Mouse (Mus musculus): Measurements from ENCODE around the gene Kidins220. TPM values are rescaled to one million over a fixed set of nuclear protein-coding genes. Genes with fewer than 3 reads are reported as not detected.

Gene Kidins220
- polyA plus RNA-seq, 1 experiment = 28.3 TPM

DNA sequence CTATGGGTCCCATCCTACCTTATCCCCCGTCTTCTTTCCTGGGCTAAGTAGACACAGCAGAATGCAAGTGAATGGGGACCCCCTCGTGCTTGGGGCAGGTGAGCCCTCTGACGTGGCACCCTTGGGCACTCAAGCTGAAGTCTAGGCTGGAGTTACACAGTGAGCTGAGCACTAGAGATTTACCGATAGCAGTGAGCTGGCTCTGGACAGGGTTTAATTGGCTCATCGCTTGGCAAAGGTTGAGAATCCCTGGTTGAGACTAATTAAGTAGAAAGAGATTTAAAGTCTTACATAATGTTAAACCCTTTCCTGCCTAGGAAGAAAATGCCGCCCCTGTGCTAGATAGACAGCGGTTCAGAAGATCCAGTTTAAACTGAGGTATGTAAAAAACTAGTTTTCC, 86.2 kb downstream of the Kidins220 start:
- no peak for TF ChIP-seq CTCF (IDR thresholded peaks at IDR 0.05; ENCODE audit: extremely low read depth, insufficient read length, insufficient replicate concordance, low read depth, low read length)
- no peak for TF ChIP-seq POLR2A (IDR thresholded peaks at IDR 0.05; ENCODE audit: low read depth, low read length)
- Histone ChIP-seq H3K36me3 (ENCODE audit: control insufficient read depth, insufficient read depth, low read length) (peaks cover 25% of the 10 kb centered on the region), H3K27me3 (ENCODE audit: control insufficient read depth, insufficient read depth, low read length) (no peaks in the 10 kb centered on the region), H3K27ac (ENCODE audit: insufficient read depth, low read depth, low read length) (no peak overlapping the region), H3K4me3 (ENCODE audit: low read depth, low read length) (no peak overlapping the region), H3K4me1 (ENCODE audit: control insufficient read depth, insufficient read depth, insufficient read length, low read length) (no peaks in the 10 kb centered on the region)
- WGBS = 90% methylated on average over 7 of the region's 7 CpGs

- TF ChIP-seq CTCF (IDR thresholded peaks at IDR 0.05; ENCODE audit: extremely low read depth, insufficient read length, insufficient replicate concordance, low read depth, low read length) = no peak
- TF ChIP-seq POLR2A (IDR thresholded peaks at IDR 0.05; ENCODE audit: low read depth, low read length) = no peak
- no peaks in the 10 kb centered on the region for H3K27me3 ChIP-seq (ENCODE audit: control insufficient read depth, insufficient read depth, low read length)
- H3K27ac ChIP-seq (ENCODE audit: insufficient read depth, low read depth, low read length) = no peak overlapping the region
- H3K4me1 ChIP-seq (ENCODE audit: control insufficient read depth, insufficient read depth, insufficient read length, low read length) = no peaks in the 10 kb centered on the region
- peaks cover 16% of the 10 kb centered on the region for H3K36me3 ChIP-seq (ENCODE audit: control insufficient read depth, insufficient read depth, low read length)
- 79% methylated on average over 6 of the region's 6 CpGs for WGBS
- H3K4me3 ChIP-seq (ENCODE audit: low read depth, low read length) = no peak overlapping the region
Observed at GRCm38 (mm10) chr12:25062264-25062663, 87.5 kb downstream of the Kidins220 start.

DNA sequence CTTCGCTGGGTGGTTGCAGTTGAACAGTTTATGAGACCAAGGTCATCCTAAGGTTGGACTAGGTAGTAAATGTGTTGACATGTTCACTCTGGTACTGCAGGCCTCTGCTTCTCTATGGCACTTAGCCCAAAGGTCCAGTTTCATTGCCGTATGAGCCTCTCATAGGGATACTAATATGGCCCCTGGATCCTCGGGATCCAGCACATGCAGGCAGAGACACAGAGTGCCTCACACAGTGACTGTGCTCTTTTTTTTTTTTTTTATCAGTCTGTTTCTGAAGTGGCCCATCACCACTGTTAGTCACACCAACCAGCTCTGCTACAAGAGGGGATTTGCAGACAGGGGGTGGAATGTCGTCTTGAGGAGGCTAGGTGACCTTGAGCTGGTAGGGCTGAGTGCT, 98.6 kb downstream of the Kidins220 start:
- Histone ChIP-seq H3K36me3 (ENCODE audit: control insufficient read depth, insufficient read depth, low read length) (no peaks in the 10 kb centered on the region), H3K4me1 (ENCODE audit: control insufficient read depth, insufficient read depth, insufficient read length, low read length) (no peaks in the 10 kb centered on the region), H3K27ac (ENCODE audit: insufficient read depth, low read depth, low read length) (no peak overlapping the region), H3K27me3 (ENCODE audit: control insufficient read depth, insufficient read depth, low read length) (no peaks in the 10 kb centered on the region), H3K4me3 (ENCODE audit: low read depth, low read length) (no peak overlapping the region)
- WGBS = 74% methylated on average over 4 of the region's 4 CpGs
- no peak for TF ChIP-seq POLR2A (IDR thresholded peaks at IDR 0.05; ENCODE audit: low read depth, low read length)
- no peak for TF ChIP-seq CTCF (IDR thresholded peaks at IDR 0.05; ENCODE audit: extremely low read depth, insufficient read length, insufficient replicate concordance, low read depth, low read length)

- H3K27me3 ChIP-seq (ENCODE audit: control insufficient read depth, insufficient read depth, low read length) = no peaks in the 10 kb centered on the region
- H3K27ac ChIP-seq (ENCODE audit: insufficient read depth, low read depth, low read length) = no peak overlapping the region
- no peak overlapping the region for H3K4me3 ChIP-seq (ENCODE audit: low read depth, low read length)
- TF ChIP-seq CTCF (IDR thresholded peaks at IDR 0.05; ENCODE audit: extremely low read depth, insufficient read length, insufficient replicate concordance, low read depth, low read length) (no peak), POLR2A (IDR thresholded peaks at IDR 0.05; ENCODE audit: low read depth, low read length) (no peak)
- H3K36me3 ChIP-seq (ENCODE audit: control insufficient read depth, insufficient read depth, low read length) = no peaks in the 10 kb centered on the region
- H3K4me1 ChIP-seq (ENCODE audit: control insufficient read depth, insufficient read depth, insufficient read length, low read length) = no peaks in the 10 kb centered on the region
- 87% methylated on average over 3 of the region's 3 CpGs for WGBS
Observed at GRCm38 (mm10) chr12:25074344-25074743, 99.6 kb downstream of the Kidins220 start.

DNA sequence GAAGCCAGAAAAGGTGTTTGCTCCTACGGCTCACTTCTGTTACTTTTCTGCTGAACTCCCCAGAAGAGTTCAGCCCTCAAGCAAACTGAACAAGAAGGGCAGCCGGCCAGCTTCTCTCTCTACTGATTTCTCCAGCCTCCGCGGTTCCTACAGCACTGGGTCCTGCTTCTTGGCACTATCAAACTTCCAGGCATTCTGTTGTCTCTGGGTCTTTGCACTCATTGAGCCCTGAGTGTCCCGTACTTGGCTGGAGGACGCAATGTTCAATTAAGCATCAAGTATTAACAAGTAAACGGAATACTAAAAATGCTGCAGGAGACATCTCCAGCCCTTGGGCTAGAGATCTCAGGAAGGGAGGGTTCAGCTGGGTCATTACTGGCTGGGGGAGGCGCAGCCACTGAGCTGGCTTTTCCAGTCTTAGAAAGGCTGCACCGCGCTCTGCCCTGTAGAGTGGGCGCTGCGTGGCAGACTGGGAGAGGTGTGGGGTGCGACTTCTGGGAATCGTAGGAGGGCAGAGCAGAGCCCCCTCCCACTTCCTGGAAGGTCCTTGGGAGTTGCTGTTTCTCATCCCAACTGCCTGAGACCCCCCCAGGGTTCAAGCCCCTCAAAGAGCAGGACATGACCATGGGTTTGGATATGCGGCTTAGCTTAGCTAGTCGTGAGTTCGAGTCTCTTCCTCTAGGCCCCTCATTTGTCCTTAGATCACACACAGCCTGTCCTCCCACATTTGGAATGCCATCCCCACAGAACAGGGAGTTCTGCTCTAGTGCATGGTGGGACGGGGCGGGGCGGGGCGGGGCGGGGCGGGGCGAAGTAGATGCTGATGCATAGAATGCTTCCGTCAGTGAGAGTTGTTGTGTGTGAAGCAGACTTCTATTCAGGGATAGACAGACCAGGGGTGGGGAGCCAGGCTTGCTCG, 108.8 kb downstream of the Kidins220 start:
- Histone ChIP-seq H3K27ac (ENCODE audit: insufficient read depth, low read depth, low read length) (no peak overlapping the region), H3K4me1 (ENCODE audit: control insufficient read depth, insufficient read depth, insufficient read length, low read length) (peaks cover 2% of the 10 kb centered on the region; the same call in 1 of the 2 replicates), H3K36me3 (ENCODE audit: control insufficient read depth, insufficient read depth, low read length) (no peaks in the 10 kb centered on the region), H3K27me3 (ENCODE audit: control insufficient read depth, insufficient read depth, low read length) (no peaks in the 10 kb centered on the region), H3K4me3 (ENCODE audit: low read depth, low read length) (no peak overlapping the region)
- WGBS = 61% methylated on average over 26 of the region's 26 CpGs
- no peak for TF ChIP-seq POLR2A (IDR thresholded peaks at IDR 0.05; ENCODE audit: low read depth, low read length)
- TF ChIP-seq CTCF (IDR thresholded peaks at IDR 0.05; ENCODE audit: extremely low read depth, insufficient read length, insufficient replicate concordance, low read depth, low read length) = no peak

- H3K4me3 ChIP-seq (ENCODE audit: low read depth, low read length) = no peak overlapping the region
- TF ChIP-seq POLR2A (IDR thresholded peaks at IDR 0.05; ENCODE audit: low read depth, low read length) = no peak
- WGBS = 61% methylated on average over 4 of the region's 4 CpGs
- no peaks in the 10 kb centered on the region for H3K36me3 ChIP-seq (ENCODE audit: control insufficient read depth, insufficient read depth, low read length)
- H3K4me1 ChIP-seq (ENCODE audit: control insufficient read depth, insufficient read depth, insufficient read length, low read length) = peaks cover 2% of the 10 kb centered on the region; the same call in 1 of the 2 replicates
- no peaks in the 10 kb centered on the region for H3K27me3 ChIP-seq (ENCODE audit: control insufficient read depth, insufficient read depth, low read length)
- no peak overlapping the region for H3K27ac ChIP-seq (ENCODE audit: insufficient read depth, low read depth, low read length)
Observed at GRCm38 (mm10) chr12:25086966-25087365, 112.2 kb downstream of the Kidins220 start.

GRCm38 (mm10) chr12:25089433-25089832, 114.7 kb downstream of the Kidins220 start:
- Histone ChIP-seq H3K36me3 (ENCODE audit: control insufficient read depth, insufficient read depth, low read length) (no peaks in the 10 kb centered on the region), H3K4me1 (ENCODE audit: control insufficient read depth, insufficient read depth, insufficient read length, low read length) (peaks cover 14% of the 10 kb centered on the region), H3K4me3 (ENCODE audit: low read depth, low read length) (no peak overlapping the region), H3K27me3 (ENCODE audit: control insufficient read depth, insufficient read depth, low read length) (no peaks in the 10 kb centered on the region), H3K27ac (ENCODE audit: insufficient read depth, low read depth, low read length) (no peak overlapping the region)
- WGBS = 83% methylated on average over 1 of the region's 1 CpGs
- TF ChIP-seq POLR2A (IDR thresholded peaks at IDR 0.05; ENCODE audit: low read depth, low read length) (no peak), CTCF (IDR thresholded peaks at IDR 0.05; ENCODE audit: extremely low read depth, insufficient read length, insufficient replicate concordance, low read depth, low read length) (no peak)

All from small intestine, adult 2 months (tissue).